Mouse (Mus musculus) 416B (cell line): ENCODE data around the gene Wasf1.

Experiments
- DNase-seq: peaks from one replicate; pipeline ENCODE4 v3.0.0; 2011; ENCODE audit warnings: low read depth

Wasf1 gene

DNA sequence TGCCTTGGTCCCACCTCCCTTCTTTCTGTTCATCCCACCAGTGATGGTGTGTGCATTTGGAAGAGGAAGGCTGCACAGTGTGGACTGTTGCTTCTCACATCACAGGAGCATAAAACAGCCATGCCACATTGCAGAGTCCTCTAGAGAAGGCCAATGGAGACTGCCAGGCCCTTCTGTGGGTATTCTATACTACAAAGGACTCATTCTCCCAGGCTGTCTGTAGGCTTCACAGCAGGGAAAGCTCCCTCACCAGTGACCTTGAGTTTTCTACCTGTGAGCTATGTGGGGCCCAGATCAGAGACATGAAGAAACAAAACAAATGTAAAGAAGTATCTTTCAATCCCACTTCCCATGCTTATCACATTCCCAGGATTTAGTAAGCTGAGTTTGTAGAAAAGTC is 100.5 kb downstream of the Wasf1 start:
- no peak for DNase-seq

DNA sequence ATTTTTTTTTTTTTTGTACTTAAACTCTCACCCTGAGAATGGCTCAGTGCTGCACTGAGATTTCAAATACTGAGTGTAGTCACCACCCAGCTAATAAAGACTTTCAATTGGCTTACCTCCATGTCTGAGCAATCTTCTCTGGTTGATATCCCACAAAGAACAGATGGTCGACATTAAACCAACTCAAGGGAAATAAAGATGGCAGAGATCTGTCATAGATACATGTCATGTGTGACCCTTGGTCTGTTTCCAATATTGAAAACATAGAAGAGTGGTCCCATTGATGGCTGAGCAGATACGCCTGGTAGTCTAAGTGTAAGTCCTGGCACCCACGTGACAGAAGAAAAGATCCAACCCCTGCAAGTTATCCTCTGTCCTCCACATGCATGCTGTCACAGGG is 101.3 kb downstream of the Wasf1 start:
- DNase-seq, result no peak

DNA sequence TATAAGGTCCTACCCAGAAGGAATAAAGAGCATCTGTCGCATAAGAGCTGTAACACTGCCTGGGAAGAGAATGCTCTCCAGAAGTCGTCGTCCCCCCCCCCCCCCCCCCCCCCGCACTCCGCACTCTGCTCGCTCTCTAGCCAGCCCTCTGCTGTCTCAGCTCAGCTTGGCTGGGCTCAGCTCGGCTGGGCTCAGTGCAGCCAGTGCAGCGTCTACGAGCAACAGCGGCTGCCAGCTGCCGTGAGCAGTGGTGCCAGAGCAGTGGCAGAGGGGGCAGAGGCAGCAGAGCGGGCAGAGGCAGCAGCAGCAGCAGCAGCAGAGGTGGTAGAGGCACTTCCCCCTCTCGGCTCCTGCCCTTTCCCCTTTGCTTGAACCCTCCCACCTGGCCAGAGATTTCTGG is 102.1 kb downstream of the Wasf1 start:
- no peak for DNase-seq
